Mouse (Mus musculus) midbrain, embryonic 11.5 days (tissue): Measurements from ENCODE around the gene G6pc3. TPM values are rescaled to one million over a fixed set of nuclear protein-coding genes. Genes with fewer than 3 reads are reported as not detected.
A peak's percentile ranks its signal among the peaks of the same experiment; 100 is the strongest.

ENCODE experiments used
- ATAC-seq: fragments of 200-750 bp; cut with Nextera tagmentation; 2 replicates; pipeline ENCODE4 v1.8.0; 2017; ENCODE audit warnings: moderate TSS enrichment, moderate library complexity; ENCODE audit not compliant: low FRiP score
- DNase-seq: peaks from one replicate; pipeline ENCODE4 v3.0.0; 2015; ENCODE audit warnings: low spot score; ENCODE audit errors: missing footprints
- H3K27ac ChIP-seq: fragments of 300-500 bp; sonication (generic); 2 replicates; pipeline ENCODE4 v1.5.1; 2014; ENCODE audit warnings: low read depth, low read length
- H3K27me3 ChIP-seq: fragments of 300-500 bp; sonication (generic); 2 replicates; pipeline ENCODE4 v1.6.1; 2014; ENCODE audit warnings: mild to moderate bottlenecking, low read length, moderate library complexity, mixed read lengths; ENCODE audit not compliant: control insufficient read depth, insufficient read depth
- H3K36me3 ChIP-seq: fragments of 300-500 bp; sonication (generic); 2 replicates; pipeline ENCODE4 v1.6.1; 2014; ENCODE audit warnings: mild to moderate bottlenecking, low read length, moderate library complexity, mixed read lengths; ENCODE audit not compliant: control insufficient read depth, insufficient read depth
- H3K4me1 ChIP-seq: fragments of 300-500 bp; sonication (generic); 2 replicates; pipeline ENCODE4 v1.6.1; 2014; ENCODE audit warnings: low read length; ENCODE audit not compliant: control insufficient read depth, insufficient read depth
- H3K4me2 ChIP-seq: fragments of 300-500 bp; sonication (generic); 2 replicates; pipeline ENCODE4 v1.6.1; 2014; ENCODE audit warnings: mild to moderate bottlenecking, moderate library complexity
- H3K4me3 ChIP-seq: fragments of 300-500 bp; sonication (generic); 2 replicates; pipeline ENCODE4 v1.5.1; 2014; ENCODE audit warnings: low read depth, low read length
- H3K9ac ChIP-seq: fragments of 300-500 bp; sonication (generic); 2 replicates; pipeline ENCODE4 v1.6.1; 2014; ENCODE audit warnings: low read length
- H3K9me3 ChIP-seq: fragments of 300-500 bp; sonication (generic); 2 replicates; pipeline ENCODE4 v1.6.1; 2016; ENCODE audit warnings: low read length; ENCODE audit not compliant: control insufficient read depth
- WGBS: fragments of 180-500 bp; shearing (Covaris S2); extraction: QIAGEN DNeasy Blood & Tissue Kit; methylation state at CpG from one replicate; pipeline ENCODE4 v1.1.7; 2014; 5-methylcytosine and 5-hydroxymethylcytosine counted together
- polyA plus RNA-seq: library from polyadenylated mRNA; unstranded; fragments of >200 nt; fragmentation: Nextera tagmentation; extraction: Ambion mirVana; gene quantifications from 2 replicates; pipeline ENCODE4 v1.2.1, GENCODE M21; 2014

Gene G6pc3
- polyA plus RNA-seq, 1 experiment from 2014 or later = 31.5 TPM

DNA sequence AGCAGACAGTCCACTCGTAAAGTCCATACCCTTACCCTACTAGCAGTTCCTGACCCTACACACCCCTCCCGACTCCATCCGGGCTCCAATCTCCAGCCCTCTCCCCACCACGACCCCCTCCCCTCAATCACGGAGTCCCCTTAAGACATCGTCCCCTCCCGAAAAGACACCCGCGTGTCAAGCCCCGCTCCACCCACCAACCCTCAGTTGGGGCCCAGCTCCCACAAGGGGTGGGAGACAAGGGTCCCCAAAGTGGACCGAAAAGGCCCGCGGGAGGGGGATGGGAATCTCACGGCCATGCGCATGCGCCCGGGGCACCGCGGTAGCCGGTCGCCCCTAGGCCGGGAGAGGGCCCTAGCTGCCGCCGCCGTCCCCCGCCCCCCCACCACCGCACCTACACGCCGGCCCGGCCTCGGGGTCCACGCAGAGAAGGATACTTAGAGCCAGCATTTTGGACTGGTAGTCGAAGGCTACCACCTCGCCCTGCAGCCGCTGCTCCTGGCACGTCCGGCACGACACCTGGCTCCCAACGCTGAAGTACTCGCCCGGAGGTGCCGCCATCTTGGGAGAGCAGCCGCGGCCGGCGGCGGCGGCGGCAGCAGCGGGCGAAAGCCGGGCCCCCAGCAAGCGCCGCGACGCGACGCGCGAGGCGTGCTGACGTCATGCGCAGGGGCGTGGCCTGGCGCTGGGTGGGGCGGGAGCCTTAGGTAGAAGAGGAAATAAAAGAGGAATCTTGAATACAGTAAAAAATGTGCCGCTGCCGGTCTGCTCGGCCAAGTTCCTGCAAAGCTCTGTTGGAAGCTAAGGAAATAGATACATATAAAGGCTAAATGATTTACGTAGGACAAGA is 4.5 kb upstream of the G6pc3 start, which contains the start of gene Lsm12:
Lsm12 (minus strand) TSS at position 651 of the 850 bp plus-strand sequence.
- no peaks in the 10 kb centered on the region for H3K9me3 ChIP-seq
- H3K4me2 ChIP-seq = peak within 1 kb of the TSS; percentile 89
- H3K4me3 ChIP-seq = peak within 1 kb of the TSS; percentile 89
- no peaks in the 10 kb centered on the region for H3K27me3 ChIP-seq
- H3K36me3 ChIP-seq = peaks cover 3% of the 10 kb centered on the region; the same call in 1 of the 2 replicates
- DNase-seq (peak; percentile 100), ATAC-seq (peak; percentile 88)
- H3K27ac ChIP-seq = peak within 1 kb of the TSS; percentile 91
- H3K9ac ChIP-seq = peak within 1 kb of the TSS; percentile 91
- WGBS = under 1% methylated on average over 69 of the region's 70 CpGs
- H3K4me1 ChIP-seq = peaks cover 13% of the 10 kb centered on the region

DNA sequence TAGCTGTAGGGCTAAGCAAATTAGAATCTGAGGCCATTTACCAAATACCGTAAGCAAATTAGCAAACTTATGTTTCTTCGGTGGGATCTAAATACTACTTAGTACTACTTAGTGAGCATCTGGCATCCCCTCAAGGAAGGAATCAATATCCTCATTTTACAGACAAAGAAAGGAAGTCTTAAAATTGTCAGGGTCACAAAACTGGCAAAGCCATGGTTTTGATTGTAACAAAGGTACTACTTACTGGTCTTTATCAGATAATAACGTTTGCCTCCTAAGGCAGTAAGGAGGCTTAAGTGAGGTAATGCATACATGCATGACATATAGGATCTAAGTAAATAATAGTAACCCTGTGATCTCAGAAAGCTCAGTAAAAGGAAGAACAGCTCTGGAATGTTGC is 3.7 kb upstream of the G6pc3 start:
- peaks cover 21% of the 10 kb centered on the region for H3K4me1 ChIP-seq
- ATAC-seq (no peak), DNase-seq (no peak)
- peaks cover 3% of the 10 kb centered on the region; the same call in 1 of the 2 replicates for H3K36me3 ChIP-seq
- peak overlapping the region; percentile 89 for H3K4me2 ChIP-seq
- H3K9ac ChIP-seq = peak overlapping the region; percentile 91; the same call in 1 of the 2 replicates
- no peak overlapping the region for H3K27ac ChIP-seq
- no peaks in the 10 kb centered on the region for H3K9me3 ChIP-seq
- H3K4me3 ChIP-seq = peak overlapping the region; percentile 89
- no peaks in the 10 kb centered on the region for H3K27me3 ChIP-seq
- 60% methylated on average over 3 of the region's 3 CpGs for WGBS

DNA sequence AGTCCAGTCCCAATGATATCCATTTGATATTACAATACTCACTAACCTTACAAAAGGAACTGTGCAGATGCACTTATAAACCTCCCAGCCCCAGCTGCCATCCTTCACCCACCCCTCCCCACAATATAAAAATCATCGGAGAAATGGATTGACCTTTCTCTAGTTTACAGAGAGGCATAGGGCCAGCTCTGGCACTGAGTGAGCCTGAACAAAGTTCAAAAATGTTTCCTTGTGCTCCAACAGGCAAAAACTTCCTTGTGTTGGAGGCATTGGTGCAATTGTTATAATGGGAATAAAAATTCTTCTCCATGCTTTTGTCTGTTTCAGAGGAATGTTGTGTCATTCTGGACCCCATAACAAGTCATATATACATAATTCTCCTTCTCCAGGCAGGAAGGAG is 3.2 kb upstream of the G6pc3 start:
- 80% methylated on average over 1 of the region's 1 CpGs for WGBS
- Histone ChIP-seq H3K9ac (no peak overlapping the region), H3K4me3 (no peak overlapping the region), H3K27me3 (no peaks in the 10 kb centered on the region), H3K9me3 (no peaks in the 10 kb centered on the region), H3K4me1 (peaks cover 24% of the 10 kb centered on the region), H3K27ac (no peak overlapping the region), H3K4me2 (no peak overlapping the region), H3K36me3 (peaks cover 2% of the 10 kb centered on the region; the same call in 1 of the 2 replicates)
- ATAC-seq (no peak), DNase-seq (no peak)

- Histone ChIP-seq H3K4me3 (peak overlapping the region; percentile 63), H3K27ac (no peak overlapping the region)
These were observed 440 bp upstream of the G6pc3 start for GRCm38 (mm10) chr11:102188980-102189379.

GRCm38 (mm10) chr11:102190848-102191247 is 1.4 kb downstream of the G6pc3 start:
- WGBS = 50% methylated on average over 4 of the region's 4 CpGs
- DNase-seq (no peak), ATAC-seq (no peak)
- H3K4me1 ChIP-seq = peaks cover 11% of the 10 kb centered on the region
- no peak overlapping the region for H3K27ac ChIP-seq
- peaks cover 14% of the 10 kb centered on the region for H3K36me3 ChIP-seq
- H3K9ac ChIP-seq = 0 out of 2 replicates have a peak overlapping the region, but pooled peaks have one; percentile 12
- no peak overlapping the region for H3K4me2 ChIP-seq
- no peak overlapping the region for H3K4me3 ChIP-seq
- H3K9me3 ChIP-seq = no peaks in the 10 kb centered on the region
- no peaks in the 10 kb centered on the region for H3K27me3 ChIP-seq

More at GRCm38 (mm10) chr11:102188980-102189379, 440 bp upstream of the G6pc3 start:
- peaks cover 7% of the 10 kb centered on the region for H3K36me3 ChIP-seq
- ATAC-seq = no peak
- peak overlapping the region; percentile 79 for H3K9ac ChIP-seq
- peak overlapping the region; percentile 87 for H3K4me2 ChIP-seq
- 72% methylated on average over 6 of the region's 6 CpGs for WGBS
- peaks cover 16% of the 10 kb centered on the region for H3K4me1 ChIP-seq
- no peak for DNase-seq
- H3K27me3 ChIP-seq = no peaks in the 10 kb centered on the region
- no peaks in the 10 kb centered on the region for H3K9me3 ChIP-seq

- Histone ChIP-seq H3K27me3 (no peaks in the 10 kb centered on the region), H3K9me3 (no peaks in the 10 kb centered on the region), H3K4me2 (no peak overlapping the region), H3K27ac (no peak overlapping the region), H3K36me3 (peaks cover 17% of the 10 kb centered on the region), H3K4me1 (peaks cover 11% of the 10 kb centered on the region), H3K4me3 (no peak overlapping the region), H3K9ac (no peak overlapping the region)
- no peak for DNase-seq
- ATAC-seq = no peak
- 82% methylated on average over 9 of the region's 9 CpGs for WGBS
These were observed 4.4 kb downstream of the G6pc3 start for GRCm38 (mm10) chr11:102193657-102194440.

GRCm38 (mm10) chr11:102196018-102196797 is 6.8 kb downstream of the G6pc3 start:
- H3K27ac ChIP-seq = no peak overlapping the region
- DNase-seq (no peak), ATAC-seq (no peak)
- no peaks in the 10 kb centered on the region for H3K27me3 ChIP-seq
- 86% methylated on average over 21 of the region's 21 CpGs for WGBS
- H3K4me3 ChIP-seq = no peak overlapping the region
- no peak overlapping the region for H3K4me2 ChIP-seq
- no peaks in the 10 kb centered on the region for H3K9me3 ChIP-seq
- H3K36me3 ChIP-seq = peaks cover 25% of the 10 kb centered on the region
- no peak overlapping the region for H3K9ac ChIP-seq
- H3K4me1 ChIP-seq = no peaks in the 10 kb centered on the region

- Histone ChIP-seq H3K4me3 (no peak overlapping the region), H3K4me1 (no peaks in the 10 kb centered on the region), H3K36me3 (peaks cover 21% of the 10 kb centered on the region), H3K9me3 (no peaks in the 10 kb centered on the region), H3K27ac (no peak overlapping the region), H3K9ac (no peak overlapping the region), H3K4me2 (no peak overlapping the region), H3K27me3 (no peaks in the 10 kb centered on the region)
- no peak for ATAC-seq
- WGBS = 67% methylated on average over 6 of the region's 6 CpGs
- DNase-seq = no peak
These were observed 8.8 kb downstream of the G6pc3 start for GRCm38 (mm10) chr11:102198245-102198644.
